Mouse (Mus musculus) myocyte (in vitro differentiated cells): ENCODE measurements around the gene Gm11938.

Experiments
- POLR2A ChIP-seq: IDR thresholded peaks from one replicate; pipeline ENCODE4 v1.6.1; 2011; ENCODE audit warnings: low read depth, mild to moderate bottlenecking, control low read depth, moderate library complexity; ENCODE audit not compliant: insufficient read length
- REST ChIP-seq: IDR thresholded peaks from one replicate; pipeline ENCODE4 v1.6.1; 2011; ENCODE audit warnings: mild to moderate bottlenecking, control low read depth, moderate library complexity; ENCODE audit not compliant: insufficient read depth, insufficient read length
- TCF12 ChIP-seq: IDR thresholded peaks from one replicate; pipeline ENCODE4 v1.6.1; 2011; ENCODE audit warnings: mild to moderate bottlenecking, control low read depth; ENCODE audit not compliant: poor library complexity, insufficient read depth, severe bottlenecking
- USF1 ChIP-seq: IDR thresholded peaks from one replicate; pipeline ENCODE4 v1.6.1; 2011; ENCODE audit warnings: low read depth, mild to moderate bottlenecking, control low read depth, moderate library complexity

DNA sequence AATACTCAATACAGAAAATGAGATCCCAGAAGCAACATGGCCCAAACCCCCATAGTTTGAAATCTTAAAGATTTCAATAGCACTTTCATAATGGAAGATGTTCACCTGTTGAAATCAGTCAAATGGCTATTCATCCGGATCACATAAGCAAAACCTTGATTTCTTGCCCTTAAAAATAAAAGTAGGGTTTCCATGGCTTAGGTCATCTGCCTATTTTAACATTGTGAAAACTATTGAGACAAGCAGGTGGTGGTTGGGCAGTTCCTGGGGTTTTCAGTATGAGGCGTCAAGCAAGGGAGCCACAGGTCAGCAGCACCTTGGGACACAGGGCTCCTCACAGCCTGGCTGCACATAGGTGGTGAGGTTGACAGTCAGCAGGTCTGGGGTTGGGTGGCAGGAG lies 46.9 kb downstream of the Gm11938 start:
- TF ChIP-seq USF1 (no peak), REST (no peak), POLR2A (no peak), TCF12 (no peak)
